Mouse (Mus musculus): ENCODE measurements around the gene Tm9sf1. TPM values are rescaled to one million over a fixed set of nuclear protein-coding genes. Genes with fewer than 3 reads are reported as not detected.
A peak's percentile ranks its signal among the peaks of the same experiment; 100 is the strongest.

Tm9sf1 gene
- total RNA-seq, 2 experiments from 2014 or later = 40.4 to 45.8 TPM

DNA sequence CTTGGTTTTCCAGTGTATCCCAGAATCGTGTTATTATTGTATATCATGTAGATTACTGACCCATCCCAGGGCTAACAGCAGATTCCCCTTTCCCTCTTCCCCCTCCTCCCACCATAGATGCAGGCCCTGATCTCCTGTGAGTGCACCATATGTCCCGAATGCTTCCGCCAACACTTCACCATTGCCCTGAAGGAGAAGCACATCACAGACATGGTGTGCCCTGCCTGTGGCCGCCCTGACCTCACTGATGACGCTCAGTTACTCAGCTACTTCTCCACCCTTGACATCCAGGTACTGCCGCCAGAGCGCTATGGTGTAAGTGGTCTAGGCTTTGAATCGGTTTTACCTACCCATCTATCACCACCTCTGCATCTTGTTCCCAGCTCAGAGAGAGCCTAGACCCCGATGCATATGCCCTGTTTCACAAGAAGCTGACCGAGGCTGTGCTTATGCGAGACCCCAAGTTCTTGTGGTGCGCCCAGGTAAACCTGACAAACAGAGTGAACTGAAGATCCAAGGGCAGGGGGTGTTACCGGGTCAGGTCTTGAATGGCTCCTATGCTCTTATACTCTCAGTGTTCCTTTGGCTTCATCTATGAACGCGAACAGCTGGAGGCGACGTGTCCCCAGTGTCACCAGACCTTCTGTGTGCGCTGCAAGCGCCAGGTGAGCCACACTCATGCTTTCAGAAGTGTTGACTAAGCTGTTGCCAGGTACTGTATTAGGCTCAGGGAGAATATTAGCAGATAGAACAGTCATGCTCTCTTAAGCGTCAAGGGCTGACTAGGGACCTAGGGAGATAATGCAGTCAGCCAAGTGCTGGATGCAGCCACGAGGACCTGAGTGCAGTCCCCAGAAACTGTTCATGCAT, 44.9 kb downstream of the Tm9sf1 start:
- no peak for DNase-seq (ENCODE audit: low spot score in 2 of 2)
- Histone ChIP-seq H3K4me3 (no peak overlapping the region), H3K27ac (no peak overlapping the region)
- TF ChIP-seq CTCF (conservative IDR thresholded peaks at IDR 0.05) = no peak

DNA sequence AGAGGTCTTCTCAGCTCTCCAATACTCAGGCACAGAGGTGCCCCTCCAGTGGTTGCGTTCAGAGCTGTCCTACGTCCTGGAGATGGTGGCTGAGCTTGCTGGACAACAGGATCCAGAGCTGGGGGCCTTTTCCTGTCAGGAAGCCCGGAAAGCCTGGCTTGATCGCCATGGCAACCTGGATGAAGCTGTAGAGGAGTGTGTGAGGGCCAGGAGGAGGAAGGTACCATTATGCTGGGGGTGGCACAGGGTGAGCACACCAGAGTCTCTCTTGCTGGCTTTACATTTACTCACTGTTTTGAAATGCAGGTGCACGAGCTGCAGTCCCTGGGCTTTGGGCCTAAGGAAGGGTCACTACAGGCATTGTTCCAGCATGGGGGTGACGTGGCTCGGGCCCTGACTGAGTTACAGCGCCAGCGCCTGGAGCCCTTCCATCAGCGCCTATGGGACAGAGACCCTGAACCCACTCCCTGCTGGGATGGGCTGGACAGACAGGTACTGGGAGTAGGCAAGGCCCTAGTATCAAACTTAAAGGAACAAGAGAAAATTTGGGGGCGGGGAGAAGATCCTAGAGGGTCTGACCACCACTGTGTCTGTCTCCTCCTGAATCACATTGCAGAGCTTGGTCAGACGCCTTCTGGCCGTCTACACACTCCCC, 47.4 kb downstream of the Tm9sf1 start:
- peak in 1 of 2 experiments; percentile 36 for DNase-seq (ENCODE audit: low spot score in 2 of 2)
- TF ChIP-seq CTCF (conservative IDR thresholded peaks at IDR 0.05) = no peak
- H3K4me3 ChIP-seq = no peak overlapping the region
- H3K27ac ChIP-seq = peak overlapping the region; percentile 67

GRCm38 (mm10) chr14:55592226-55592625, 51.4 kb downstream of the Tm9sf1 start:
- peak overlapping the region; percentile 99 for H3K27ac ChIP-seq
- TF ChIP-seq CTCF (conservative IDR thresholded peaks at IDR 0.05) = no peak

DNA sequence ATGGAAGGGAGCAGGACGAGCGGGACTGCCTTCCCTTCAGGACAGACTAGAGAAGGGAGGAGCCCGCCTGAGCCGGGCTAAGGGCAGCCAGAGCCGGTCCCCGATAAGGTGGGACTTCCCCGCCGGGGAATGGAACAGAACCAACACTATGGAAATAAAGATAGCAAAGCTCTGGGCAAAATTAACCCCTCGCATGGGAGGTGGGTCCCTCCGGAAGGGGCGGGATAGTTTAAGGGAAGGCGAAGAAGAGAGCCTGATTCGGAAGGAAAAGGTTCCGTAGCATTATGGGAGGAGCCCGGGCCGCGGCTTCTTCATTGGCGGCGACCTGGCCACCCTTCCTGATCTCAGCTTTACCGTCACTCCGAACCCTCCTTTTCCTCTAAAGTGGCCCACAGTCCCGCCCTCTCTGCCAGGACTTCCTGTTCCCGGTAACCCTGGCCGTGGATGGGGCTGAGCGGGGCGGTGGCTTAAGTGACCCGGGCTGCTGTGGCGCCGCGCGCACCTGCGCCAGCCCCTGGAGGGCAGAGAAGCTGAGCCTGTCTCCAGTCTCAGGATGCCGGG, 52.2 kb downstream of the Tm9sf1 start, which contains the start of gene Rnf31:
Gene Rnf31, plus strand, starts transcription at position 378 of the 561 bp plus-strand sequence.
- H3K4me3 ChIP-seq = peak within 1 kb of the TSS; percentile 96
- H3K27ac ChIP-seq = peak within 1 kb of the TSS; percentile 99
- DNase-seq (ENCODE audit: low spot score in 2 of 2) = peak; percentile 88 to 96
- no peak for TF ChIP-seq CTCF (conservative IDR thresholded peaks at IDR 0.05)

More at GRCm38 (mm10) chr14:55592226-55592625, 51.4 kb downstream of the Tm9sf1 start:
- no peak for DNase-seq (ENCODE audit: low spot score in 2 of 2)
- H3K4me3 ChIP-seq = peak overlapping the region; percentile 96

DNA sequence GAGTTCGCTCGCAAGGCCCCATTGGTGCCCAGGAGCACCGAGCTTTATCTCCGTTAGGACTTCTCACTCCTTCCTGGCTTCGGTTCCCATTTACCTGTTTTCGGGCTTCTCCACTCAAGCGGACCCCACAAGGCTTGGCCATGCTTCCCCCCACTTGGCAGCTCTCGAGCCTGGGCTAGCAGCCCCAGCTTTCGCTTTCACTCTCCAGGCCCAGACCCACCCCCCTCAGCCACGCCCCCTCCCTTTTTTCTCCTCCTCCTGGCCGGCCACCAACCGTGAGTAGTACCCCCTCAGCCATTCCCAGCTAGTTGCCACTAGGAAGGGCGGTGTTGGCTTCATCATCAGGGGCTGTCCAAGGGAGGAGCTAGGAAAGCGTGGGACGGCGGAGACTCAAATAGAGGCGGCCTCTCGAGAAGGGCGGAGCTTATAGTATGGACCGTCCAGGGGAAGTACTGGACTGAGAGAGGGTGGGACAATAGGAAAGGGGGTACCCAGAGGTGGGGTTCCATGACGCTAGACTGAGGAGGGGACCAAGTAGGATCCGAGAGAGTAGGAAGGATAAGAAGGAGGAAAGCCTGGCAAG, 52.8 kb downstream of the Tm9sf1 start, which contains the start of gene Psme2:
Gene Psme2, minus strand, starts transcription at position 366 of the 583 bp plus-strand sequence.
- Histone ChIP-seq H3K27ac (peak within 1 kb of the TSS; percentile 99), H3K4me3 (peak within 1 kb of the TSS; percentile 96)
- no peak for TF ChIP-seq CTCF (conservative IDR thresholded peaks at IDR 0.05)
- DNase-seq (ENCODE audit: low spot score in 2 of 2) = peak; percentile 86 to 97

DNA sequence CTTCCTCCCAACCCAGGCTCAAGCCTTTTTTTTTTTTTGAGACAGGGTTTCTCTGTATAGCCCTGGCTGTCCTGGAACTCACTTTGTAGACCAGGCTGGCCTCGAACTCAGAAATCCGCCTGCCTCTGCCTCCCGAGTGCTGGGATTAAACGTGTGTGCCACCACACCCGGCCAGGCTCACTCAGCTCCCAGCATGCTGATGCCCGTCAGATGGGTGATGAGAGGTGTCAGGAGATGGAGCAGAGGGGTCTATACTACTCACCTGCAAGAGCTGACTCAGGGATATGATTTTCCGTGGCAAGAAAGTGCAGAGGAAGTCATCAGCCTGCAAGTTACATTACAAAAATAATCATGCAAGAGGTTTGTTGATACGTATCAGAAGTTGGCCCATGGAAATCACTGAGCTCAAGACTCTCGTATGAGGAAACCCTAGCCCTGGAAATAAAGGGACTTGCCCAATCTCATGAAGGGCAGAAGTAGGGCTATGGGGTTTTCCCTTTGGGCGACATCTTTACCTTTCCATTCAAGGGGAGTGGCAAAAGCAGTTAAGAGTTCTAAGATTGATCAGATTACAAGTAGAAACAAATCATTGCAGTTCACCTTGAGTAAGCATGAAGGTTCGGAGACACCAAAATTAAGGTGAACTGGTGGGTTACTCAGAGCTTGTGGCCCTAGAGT, 53.7 kb downstream of the Tm9sf1 start:
- DNase-seq (ENCODE audit: low spot score in 2 of 2) = no peak
- H3K27ac ChIP-seq = peak overlapping the region; percentile 82; the same call in 1 of the 2 replicates

GRCm38 (mm10) chr14:55589271-55589670, 54.3 kb downstream of the Tm9sf1 start:
- H3K4me3 ChIP-seq = no peak overlapping the region
- H3K27ac ChIP-seq = no peak overlapping the region
- TF ChIP-seq CTCF (conservative IDR thresholded peaks at IDR 0.05) = no peak
- DNase-seq (ENCODE audit: low spot score in 2 of 2) = no peak

More for the DNA sequence above, 53.7 kb downstream of the Tm9sf1 start:
- H3K4me3 ChIP-seq = peak overlapping the region; percentile 96
- TF ChIP-seq CTCF (conservative IDR thresholded peaks at IDR 0.05) = no peak

DNA sequence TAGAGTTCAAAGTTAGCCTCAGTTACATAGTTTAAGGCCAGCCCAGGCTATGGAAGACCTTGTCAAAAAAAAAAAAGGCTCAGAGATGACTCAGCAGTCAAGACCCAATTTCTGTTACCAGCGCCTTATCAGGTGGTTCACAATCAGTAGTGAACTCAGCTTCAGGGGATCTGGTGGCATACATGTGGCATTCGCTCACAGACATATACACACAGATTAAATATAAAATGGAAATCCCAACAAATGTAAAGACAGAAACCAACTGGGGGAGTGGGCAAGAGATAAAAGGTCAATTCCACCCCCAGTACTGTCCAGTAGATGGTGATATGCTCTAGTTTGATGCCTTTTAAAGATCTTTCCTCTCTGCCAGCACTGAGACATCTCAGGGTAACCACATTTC, 57.5 kb downstream of the Tm9sf1 start:
- Histone ChIP-seq H3K4me3 (no peak overlapping the region), H3K27ac (no peak overlapping the region)
- no peak for DNase-seq (ENCODE audit: low spot score in 2 of 2)
- TF ChIP-seq CTCF (conservative IDR thresholded peaks at IDR 0.05) = no peak

Other genes with a start within 250 kb of the Tm9sf1 start
- 10 to 100 TPM; 18.6 to 23.7 TPM for gene Dhrs4, start 165.0 kb downstream of the Tm9sf1 start, total RNA-seq (2021)
- gene Carmil3, start 153.2 kb downstream of the Tm9sf1 start, total RNA-seq (2021) = 10 to 100 TPM; 57.9 to 64.4 TPM
- gene Cpne6, start 133.4 kb downstream of the Tm9sf1 start, total RNA-seq (2021) = 100 to 1,000 TPM; 723 to 730 TPM
- 1 to 10 TPM; 2.2 to 3.6 TPM for gene Nrl, start 118.8 kb downstream of the Tm9sf1 start, total RNA-seq (2021)
- gene Pck2, start 103.5 kb downstream of the Tm9sf1 start, total RNA-seq (2021) = 10 to 100 TPM; 45.0 to 47.6 TPM
- 10 to 100 TPM; 84.2 to 87.6 TPM for gene Dcaf11, start 83.8 kb downstream of the Tm9sf1 start, total RNA-seq (2021)
- gene A730061H03Rik, start 83.4 kb downstream of the Tm9sf1 start, total RNA-seq (2021) = under 1 TPM in 1 of 2 experiments, not detected in 1; 0.92 TPM
- gene Fitm1, start 68.2 kb downstream of the Tm9sf1 start, total RNA-seq (2021) = not detected
- gene Psme1, start 65.7 kb downstream of the Tm9sf1 start, total RNA-seq (2021) = 10 to 100 TPM; 55.5 to 61.2 TPM
- gene Emc9, start 58.5 kb downstream of the Tm9sf1 start, total RNA-seq (2021) = 10 to 100 TPM; 43.5 to 49.7 TPM
- gene Psme2, start 52.7 kb downstream of the Tm9sf1 start, total RNA-seq (2021) = 10 to 100 TPM; 45.2 to 60.4 TPM
- gene Rnf31, start 52.1 kb downstream of the Tm9sf1 start, total RNA-seq (2021) = 10 to 100 TPM; 46.3 to 47.0 TPM
- gene Irf9, start 40.2 kb downstream of the Tm9sf1 start, total RNA-seq (2021) = 10 to 100 TPM; 11.6 to 12.1 TPM
- 1 to 10 TPM; 1.9 to 2.5 TPM for gene Rec8, start 25.8 kb downstream of the Tm9sf1 start, total RNA-seq (2021)
- gene Ipo4, start 7.8 kb downstream of the Tm9sf1 start, total RNA-seq (2021) = 100 to 1,000 TPM; 139 to 142 TPM
- gene Gm49378, start 5.9 kb downstream of the Tm9sf1 start, total RNA-seq (2021) = 1 to 10 TPM; 2.6 to 6.5 TPM
- 1 to 10 TPM in 1 of 2 experiments, under 1 TPM in 1; 0.96 to 1.6 TPM for gene Tssk4, start 6.4 kb upstream of the Tm9sf1 start, total RNA-seq (2021)
- 10 to 100 TPM; 51.2 to 55.4 TPM for gene Mdp1, start 16.7 kb upstream of the Tm9sf1 start, total RNA-seq (2021)
- gene Gmpr2, start 28.1 kb upstream of the Tm9sf1 start, total RNA-seq (2021) = 10 to 100 TPM; 26.0 to 26.1 TPM
- 100 to 1,000 TPM; 301 to 309 TPM for gene Nedd8, start 28.3 kb upstream of the Tm9sf1 start, total RNA-seq (2021)
- 10 to 100 TPM; 15.2 to 16.2 TPM for gene Tinf2, start 38.0 kb upstream of the Tm9sf1 start, total RNA-seq (2021)
- not detected for gene Tgm1, start 70.1 kb upstream of the Tm9sf1 start, total RNA-seq (2021)
- gene Rabggta, start 78.5 kb upstream of the Tm9sf1 start, total RNA-seq (2021) = 10 to 100 TPM; 44.9 to 49.5 TPM
- 10 to 100 TPM; 82.4 to 91.1 TPM for gene Dhrs1, start 101.9 kb upstream of the Tm9sf1 start, total RNA-seq (2021)
- 10 to 100 TPM; 11.8 to 13.1 TPM for gene Nop9, start 101.9 kb upstream of the Tm9sf1 start, total RNA-seq (2021)
- 1 to 10 TPM; 1.4 to 1.6 TPM for gene Cideb, start 114.7 kb upstream of the Tm9sf1 start, total RNA-seq (2021)
- under 1 TPM in 1 of 2 experiments, not detected in 1; 0.22 TPM for gene Ltb4r2, start 117.6 kb upstream of the Tm9sf1 start, total RNA-seq (2021)
- not detected for gene Ltb4r1, start 122.2 kb upstream of the Tm9sf1 start, total RNA-seq (2021)
- 1 to 10 TPM; 4.4 to 5.6 TPM for gene Adcy4, start 140.3 kb upstream of the Tm9sf1 start, total RNA-seq (2021)
- gene Ripk3, start 145.1 kb upstream of the Tm9sf1 start, total RNA-seq (2021) = 1 to 10 TPM; 1.2 to 2.9 TPM
- 1 to 10 TPM; 2.6 TPM for gene Nfatc4, start 179.3 kb upstream of the Tm9sf1 start, total RNA-seq (2021)
- gene Nynrin, start 210.2 kb upstream of the Tm9sf1 start, total RNA-seq (2021) = 1 to 10 TPM; 7.9 to 8.9 TPM
- under 1 TPM; 0.32 to 0.54 TPM for gene Cbln3, start 240.6 kb upstream of the Tm9sf1 start, total RNA-seq (2021)
- gene Khnyn, start 241.1 kb upstream of the Tm9sf1 start, total RNA-seq (2021) = 10 to 100 TPM; 13.2 to 14.7 TPM

Data from layer of hippocampus, adult 2 months (tissue).